Mouse (Mus musculus) E14TG2a.4 (cell line): ENCODE data around the gene Pde6g.
A peak's percentile ranks its signal among the peaks of the same experiment; 100 is the strongest.

Experiments
- H3K27me3 ChIP-seq: 2 replicates; pipeline ENCODE4 v1.6.1; 2014; ENCODE audit warnings: low read length, control low read depth; ENCODE audit not compliant: insufficient read depth
- H3K36me3 ChIP-seq: 2 replicates; pipeline ENCODE4 v1.6.1; 2014; ENCODE audit warnings: low read length, control low read depth; ENCODE audit not compliant: insufficient read depth
- H3K4me1 ChIP-seq: replicated peaks from 2 replicates; pipeline ENCODE4 v1.6.1; 2014; ENCODE audit warnings: low read depth, low read length, control low read depth
- H3K4me3 ChIP-seq: replicated peaks from 2 replicates; pipeline ENCODE4 v1.5.1; 2014; ENCODE audit warnings: mild to moderate bottlenecking, low read length
- H3K9me3 ChIP-seq: 2 replicates; pipeline ENCODE4 v1.6.1; 2014; ENCODE audit warnings: low read length, control low read depth
- CTCF ChIP-seq: conservative IDR thresholded peaks from 2 replicates; pipeline ENCODE4 v1.5.1; 2014; ENCODE audit warnings: low read length
- NANOG ChIP-seq: IDR thresholded peaks from 2 replicates; pipeline ENCODE4 v1.6.1; 2014; ENCODE audit warnings: borderline replicate concordance, low read length, mixed read lengths
- POU5F1 ChIP-seq: IDR thresholded peaks from 2 replicates; pipeline ENCODE4 v1.6.1; 2014; ENCODE audit warnings: low read length, borderline replicate concordance

The Pde6g gene

GRCm38 (mm10) chr11:120453306-120453705 lies at the start of gene Pde6g:
Gene Pde6g (minus strand): TSS chr11:120453500.
- Histone ChIP-seq H3K36me3 (peaks cover 8% of the 10 kb centered on the region), H3K4me3 (no peak within 1 kb of the TSS), H3K4me1 (peaks cover 18% of the 10 kb centered on the region), H3K9me3 (peaks cover 14% of the 10 kb centered on the region), H3K27me3 (peaks cover 9% of the 10 kb centered on the region; the same call in 1 of the 2 replicates)
- TF ChIP-seq CTCF: no peak
- no peak for TF ChIP-seq POU5F1
- TF ChIP-seq NANOG: no peak

- peaks cover 24% of the 10 kb centered on the region for H3K4me1 ChIP-seq
- TF ChIP-seq NANOG (no peak), POU5F1 (no peak), CTCF (no peak)
- no peaks in the 10 kb centered on the region for H3K9me3 ChIP-seq
- H3K36me3 ChIP-seq: peaks cover 30% of the 10 kb centered on the region
- H3K27me3 ChIP-seq: no peaks in the 10 kb centered on the region
- no peak overlapping the region for H3K4me3 ChIP-seq
These were observed 48.4 kb upstream of the Pde6g start for GRCm38 (mm10) chr11:120501701-120502100.

- peaks cover 37% of the 10 kb centered on the region for H3K36me3 ChIP-seq
- peaks cover 26% of the 10 kb centered on the region for H3K4me1 ChIP-seq
- H3K27me3 ChIP-seq: no peaks in the 10 kb centered on the region
- no peak for TF ChIP-seq POU5F1
- no peak for TF ChIP-seq CTCF
- TF ChIP-seq NANOG: no peak
- no peaks in the 10 kb centered on the region for H3K9me3 ChIP-seq
- no peak overlapping the region for H3K4me3 ChIP-seq
These were observed 47.7 kb upstream of the Pde6g start for GRCm38 (mm10) chr11:120501018-120501417.

- peaks cover 44% of the 10 kb centered on the region for H3K36me3 ChIP-seq
- no peaks in the 10 kb centered on the region for H3K9me3 ChIP-seq
These were observed 47.1 kb upstream of the Pde6g start for GRCm38 (mm10) chr11:120500357-120500756.

GRCm38 (mm10) chr11:120499894-120500293 lies 46.6 kb upstream of the Pde6g start:
- no peaks in the 10 kb centered on the region for H3K27me3 ChIP-seq
- H3K36me3 ChIP-seq: peaks cover 48% of the 10 kb centered on the region
- no peak overlapping the region for H3K4me3 ChIP-seq
- TF ChIP-seq CTCF (no peak), POU5F1 (no peak), NANOG (no peak)
- peaks cover 26% of the 10 kb centered on the region for H3K4me1 ChIP-seq
- no peaks in the 10 kb centered on the region for H3K9me3 ChIP-seq

More at GRCm38 (mm10) chr11:120500357-120500756, 47.1 kb upstream of the Pde6g start:
- H3K4me3 ChIP-seq: no peak overlapping the region
- TF ChIP-seq POU5F1 (no peak), CTCF (no peak), NANOG (no peak)
- peaks cover 26% of the 10 kb centered on the region for H3K4me1 ChIP-seq
- H3K27me3 ChIP-seq: no peaks in the 10 kb centered on the region

GRCm38 (mm10) chr11:120498891-120499290 lies 45.6 kb upstream of the Pde6g start:
- no peaks in the 10 kb centered on the region for H3K9me3 ChIP-seq
- H3K4me1 ChIP-seq: peaks cover 26% of the 10 kb centered on the region
- no peak overlapping the region for H3K4me3 ChIP-seq
- peaks cover 58% of the 10 kb centered on the region for H3K36me3 ChIP-seq
- H3K27me3 ChIP-seq: no peaks in the 10 kb centered on the region
- TF ChIP-seq CTCF (no peak), NANOG (no peak), POU5F1 (no peak)

- Histone ChIP-seq H3K36me3 (peaks cover 61% of the 10 kb centered on the region), H3K4me1 (peaks cover 32% of the 10 kb centered on the region), H3K27me3 (no peaks in the 10 kb centered on the region), H3K4me3 (peak overlapping the region; percentile 17; the same call in 1 of the 2 replicates), H3K9me3 (no peaks in the 10 kb centered on the region)
- TF ChIP-seq NANOG (no peak), CTCF (no peak), POU5F1 (no peak)
These were observed 44.9 kb upstream of the Pde6g start for GRCm38 (mm10) chr11:120498226-120498625.

GRCm38 (mm10) chr11:120497436-120497835 lies 44.1 kb upstream of the Pde6g start:
- H3K36me3 ChIP-seq: peaks cover 61% of the 10 kb centered on the region
- no peaks in the 10 kb centered on the region for H3K9me3 ChIP-seq
- H3K4me1 ChIP-seq: peaks cover 40% of the 10 kb centered on the region
- no peak overlapping the region for H3K4me3 ChIP-seq
- no peaks in the 10 kb centered on the region for H3K27me3 ChIP-seq
- TF ChIP-seq NANOG (no peak), CTCF (no peak), POU5F1 (no peak)

GRCm38 (mm10) chr11:120493911-120494310 lies 40.6 kb upstream of the Pde6g start:
- Histone ChIP-seq H3K36me3 (peaks cover 74% of the 10 kb centered on the region), H3K4me3 (no peak overlapping the region), H3K4me1 (peaks cover 66% of the 10 kb centered on the region), H3K9me3 (no peaks in the 10 kb centered on the region), H3K27me3 (no peaks in the 10 kb centered on the region)
- TF ChIP-seq NANOG: no peak
- no peak for TF ChIP-seq POU5F1
- TF ChIP-seq CTCF: no peak
